Mouse (Mus musculus): Measurements from ENCODE around the gene Npr3. TPM values are rescaled to one million over a fixed set of nuclear protein-coding genes. Genes with fewer than 3 reads are reported as not detected.
A peak's percentile ranks its signal among the peaks of the same experiment; 100 is the strongest.

Gene Npr3
- polyA plus RNA-seq, 1 experiment, result 2.1 TPM

- Histone ChIP-seq H3K4me1 (ENCODE audit: control insufficient read depth, insufficient read depth, low read length) (no peaks in the 10 kb centered on the region), H3K36me3 (ENCODE audit: control insufficient read depth, insufficient read depth, low read length, poor library complexity, severe bottlenecking) (no peaks in the 10 kb centered on the region), H3K4me3 (ENCODE audit: low read depth, low read length) (no peak overlapping the region), H3K9ac (ENCODE audit: low read depth, poor library complexity, severe bottlenecking) (no peak overlapping the region), H3K27me3 (ENCODE audit: control insufficient read depth, insufficient read depth, low read length, poor library complexity, severe bottlenecking) (no peaks in the 10 kb centered on the region), H3K9me3 (replicated peaks; ENCODE audit: control insufficient read depth, insufficient read depth, low read length, poor library complexity, severe bottlenecking) (no peaks in the 10 kb centered on the region), H3K27ac (ENCODE audit: insufficient read depth, low read length) (no peak overlapping the region)
- no peak for TF ChIP-seq CTCF (IDR thresholded peaks at IDR 0.05; ENCODE audit: low read depth, low read length)
- TF ChIP-seq EP300 (IDR thresholded peaks at IDR 0.05; ENCODE audit: insufficient read depth, low read depth, low read length), result no peak
- TF ChIP-seq POLR2A (IDR thresholded peaks at IDR 0.05; ENCODE audit: insufficient read depth, low read length), result no peak
Observed at GRCm38 (mm10) chr15:11897162-11897561, 9.9 kb downstream of the Npr3 start.

GRCm38 (mm10) chr15:11893969-11894368, 13.1 kb downstream of the Npr3 start:
- TF ChIP-seq CTCF (IDR thresholded peaks at IDR 0.05; ENCODE audit: low read depth, low read length) (no peak), EP300 (IDR thresholded peaks at IDR 0.05; ENCODE audit: insufficient read depth, low read depth, low read length) (no peak), POLR2A (IDR thresholded peaks at IDR 0.05; ENCODE audit: insufficient read depth, low read length) (no peak)
- H3K9me3 ChIP-seq (replicated peaks; ENCODE audit: control insufficient read depth, insufficient read depth, low read length, poor library complexity, severe bottlenecking), result no peaks in the 10 kb centered on the region
- H3K4me3 ChIP-seq (ENCODE audit: low read depth, low read length), result no peak overlapping the region
- no peak overlapping the region for H3K27ac ChIP-seq (ENCODE audit: insufficient read depth, low read length)
- H3K4me1 ChIP-seq (ENCODE audit: control insufficient read depth, insufficient read depth, low read length), result no peaks in the 10 kb centered on the region
- H3K36me3 ChIP-seq (ENCODE audit: control insufficient read depth, insufficient read depth, low read length, poor library complexity, severe bottlenecking), result no peaks in the 10 kb centered on the region
- no peak overlapping the region for H3K9ac ChIP-seq (ENCODE audit: low read depth, poor library complexity, severe bottlenecking)
- H3K27me3 ChIP-seq (ENCODE audit: control insufficient read depth, insufficient read depth, low read length, poor library complexity, severe bottlenecking), result 0 out of 2 replicates have a peak, but pooled peaks cover 2% of the 10 kb centered on the region

DNA sequence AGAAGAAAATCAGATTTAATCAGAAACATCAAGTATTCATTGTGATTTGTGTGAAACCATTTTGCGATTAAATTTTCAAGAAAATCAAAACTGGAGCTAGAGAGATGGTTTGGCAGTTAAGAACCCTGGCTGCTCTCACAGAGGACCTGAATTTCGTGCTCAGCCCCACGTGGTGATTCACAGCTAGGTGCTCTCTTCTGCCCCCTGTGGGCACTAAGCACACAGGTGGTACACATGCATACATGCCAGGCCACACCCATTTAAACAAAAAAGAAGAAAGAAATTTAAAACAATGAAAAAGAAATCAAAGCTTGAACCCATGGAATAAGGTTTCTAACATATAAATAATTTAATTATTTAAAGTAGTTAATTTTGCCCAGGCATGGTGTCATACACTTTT, 15.7 kb downstream of the Npr3 start:
- Histone ChIP-seq H3K27me3 (ENCODE audit: control insufficient read depth, insufficient read depth, low read length, poor library complexity, severe bottlenecking) (0 out of 2 replicates have a peak, but pooled peaks cover 2% of the 10 kb centered on the region), H3K4me1 (ENCODE audit: control insufficient read depth, insufficient read depth, low read length) (no peaks in the 10 kb centered on the region), H3K36me3 (ENCODE audit: control insufficient read depth, insufficient read depth, low read length, poor library complexity, severe bottlenecking) (no peaks in the 10 kb centered on the region), H3K27ac (ENCODE audit: insufficient read depth, low read length) (no peak overlapping the region), H3K9ac (ENCODE audit: low read depth, poor library complexity, severe bottlenecking) (no peak overlapping the region), H3K9me3 (replicated peaks; ENCODE audit: control insufficient read depth, insufficient read depth, low read length, poor library complexity, severe bottlenecking) (no peaks in the 10 kb centered on the region), H3K4me3 (ENCODE audit: low read depth, low read length) (no peak overlapping the region)
- TF ChIP-seq EP300 (IDR thresholded peaks at IDR 0.05; ENCODE audit: insufficient read depth, low read depth, low read length), result no peak
- no peak for TF ChIP-seq POLR2A (IDR thresholded peaks at IDR 0.05; ENCODE audit: insufficient read depth, low read length)
- peak; percentile 55 for TF ChIP-seq CTCF (IDR thresholded peaks at IDR 0.05; ENCODE audit: low read depth, low read length)

DNA sequence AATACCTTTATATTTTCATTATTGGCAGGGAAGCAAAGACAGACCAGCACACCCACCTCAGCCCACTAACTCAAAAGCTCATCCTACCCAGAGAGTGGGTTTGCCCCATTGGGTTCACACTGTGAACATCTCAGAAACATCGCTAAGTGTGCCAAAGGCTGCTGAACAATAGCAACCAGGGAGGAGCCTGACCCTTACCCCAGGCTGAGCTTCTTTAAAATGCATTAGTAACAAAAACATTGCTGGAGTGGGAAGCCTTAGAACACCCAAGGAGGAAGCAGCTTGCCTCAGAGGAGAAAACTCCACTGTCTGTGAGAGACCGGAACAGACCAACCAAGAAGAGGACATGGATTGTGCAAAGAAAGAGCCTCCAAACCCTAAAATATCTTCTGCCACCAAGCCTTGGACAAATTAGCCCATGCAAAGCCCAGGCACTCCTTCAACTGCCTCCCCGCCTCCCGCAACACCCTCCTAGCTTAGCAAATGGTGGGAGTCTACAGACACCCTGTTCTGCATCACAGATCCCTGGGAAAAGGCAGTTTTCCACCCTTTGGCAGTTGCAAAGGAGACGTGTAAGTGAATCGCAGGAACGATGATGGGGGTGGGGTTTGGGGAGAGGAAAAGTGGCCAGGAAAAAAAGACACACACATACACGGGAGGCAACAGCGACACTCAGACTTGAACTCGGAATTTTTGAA, 24.4 kb downstream of the Npr3 start:
- Histone ChIP-seq H3K9me3 (replicated peaks; ENCODE audit: control insufficient read depth, insufficient read depth, low read length, poor library complexity, severe bottlenecking) (no peaks in the 10 kb centered on the region), H3K4me3 (ENCODE audit: low read depth, low read length) (no peak overlapping the region), H3K27ac (ENCODE audit: insufficient read depth, low read length) (no peak overlapping the region), H3K4me1 (ENCODE audit: control insufficient read depth, insufficient read depth, low read length) (no peaks in the 10 kb centered on the region), H3K9ac (ENCODE audit: low read depth, poor library complexity, severe bottlenecking) (no peak overlapping the region), H3K27me3 (ENCODE audit: control insufficient read depth, insufficient read depth, low read length, poor library complexity, severe bottlenecking) (no peaks in the 10 kb centered on the region), H3K36me3 (ENCODE audit: control insufficient read depth, insufficient read depth, low read length, poor library complexity, severe bottlenecking) (no peaks in the 10 kb centered on the region)
- TF ChIP-seq CTCF (IDR thresholded peaks at IDR 0.05; ENCODE audit: low read depth, low read length) (no peak), POLR2A (IDR thresholded peaks at IDR 0.05; ENCODE audit: insufficient read depth, low read length) (no peak), EP300 (IDR thresholded peaks at IDR 0.05; ENCODE audit: insufficient read depth, low read depth, low read length) (no peak)

GRCm38 (mm10) chr15:11881822-11882221, 25.3 kb downstream of the Npr3 start:
- no peaks in the 10 kb centered on the region for H3K27me3 ChIP-seq (ENCODE audit: control insufficient read depth, insufficient read depth, low read length, poor library complexity, severe bottlenecking)
- no peaks in the 10 kb centered on the region for H3K9me3 ChIP-seq (replicated peaks; ENCODE audit: control insufficient read depth, insufficient read depth, low read length, poor library complexity, severe bottlenecking)
- no peaks in the 10 kb centered on the region for H3K4me1 ChIP-seq (ENCODE audit: control insufficient read depth, insufficient read depth, low read length)
- no peak overlapping the region for H3K27ac ChIP-seq (ENCODE audit: insufficient read depth, low read length)
- H3K4me3 ChIP-seq (ENCODE audit: low read depth, low read length), result no peak overlapping the region
- no peaks in the 10 kb centered on the region for H3K36me3 ChIP-seq (ENCODE audit: control insufficient read depth, insufficient read depth, low read length, poor library complexity, severe bottlenecking)
- TF ChIP-seq POLR2A (IDR thresholded peaks at IDR 0.05; ENCODE audit: insufficient read depth, low read length), result no peak
- no peak for TF ChIP-seq CTCF (IDR thresholded peaks at IDR 0.05; ENCODE audit: low read depth, low read length)
- TF ChIP-seq EP300 (IDR thresholded peaks at IDR 0.05; ENCODE audit: insufficient read depth, low read depth, low read length), result no peak
- H3K9ac ChIP-seq (ENCODE audit: low read depth, poor library complexity, severe bottlenecking), result no peak overlapping the region

DNA sequence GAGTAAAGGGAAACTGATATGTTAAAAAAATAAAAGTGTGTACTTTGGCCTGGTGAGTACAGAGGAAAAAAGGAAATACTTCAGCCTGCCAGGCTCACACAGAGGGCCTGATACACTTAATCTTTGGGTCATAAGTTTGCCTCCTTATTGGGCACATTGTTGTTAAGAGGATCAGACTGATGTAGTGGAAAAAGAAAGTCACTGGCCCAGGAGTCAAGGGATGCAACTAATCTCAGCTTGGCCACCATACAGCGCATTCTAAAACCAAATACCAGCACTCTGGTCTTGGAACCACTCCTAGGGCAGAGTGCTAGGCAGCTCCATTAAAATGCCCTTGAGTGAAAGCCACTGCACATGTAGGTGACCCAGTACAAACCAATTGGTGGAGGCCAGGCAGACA, 28.8 kb downstream of the Npr3 start:
- no peak overlapping the region for H3K27ac ChIP-seq (ENCODE audit: insufficient read depth, low read length)
- no peaks in the 10 kb centered on the region for H3K4me1 ChIP-seq (ENCODE audit: control insufficient read depth, insufficient read depth, low read length)
- no peaks in the 10 kb centered on the region for H3K27me3 ChIP-seq (ENCODE audit: control insufficient read depth, insufficient read depth, low read length, poor library complexity, severe bottlenecking)
- no peak for TF ChIP-seq EP300 (IDR thresholded peaks at IDR 0.05; ENCODE audit: insufficient read depth, low read depth, low read length)
- no peak for TF ChIP-seq POLR2A (IDR thresholded peaks at IDR 0.05; ENCODE audit: insufficient read depth, low read length)
- no peak for TF ChIP-seq CTCF (IDR thresholded peaks at IDR 0.05; ENCODE audit: low read depth, low read length)
- no peak overlapping the region for H3K4me3 ChIP-seq (ENCODE audit: low read depth, low read length)
- peaks cover 3% of the 10 kb centered on the region; the same call in 1 of the 2 replicates for H3K9me3 ChIP-seq (replicated peaks; ENCODE audit: control insufficient read depth, insufficient read depth, low read length, poor library complexity, severe bottlenecking)
- no peaks in the 10 kb centered on the region for H3K36me3 ChIP-seq (ENCODE audit: control insufficient read depth, insufficient read depth, low read length, poor library complexity, severe bottlenecking)
- no peak overlapping the region for H3K9ac ChIP-seq (ENCODE audit: low read depth, poor library complexity, severe bottlenecking)
